Mouse (Mus musculus): ENCODE measurements at regions not wholly inside any gene's neighbourhood (a gene's known extent, or its start where the extent isn't known, plus 50 kb on each side); places are given as distances from the start of the nearest gene placed in this dataset.

DNA sequence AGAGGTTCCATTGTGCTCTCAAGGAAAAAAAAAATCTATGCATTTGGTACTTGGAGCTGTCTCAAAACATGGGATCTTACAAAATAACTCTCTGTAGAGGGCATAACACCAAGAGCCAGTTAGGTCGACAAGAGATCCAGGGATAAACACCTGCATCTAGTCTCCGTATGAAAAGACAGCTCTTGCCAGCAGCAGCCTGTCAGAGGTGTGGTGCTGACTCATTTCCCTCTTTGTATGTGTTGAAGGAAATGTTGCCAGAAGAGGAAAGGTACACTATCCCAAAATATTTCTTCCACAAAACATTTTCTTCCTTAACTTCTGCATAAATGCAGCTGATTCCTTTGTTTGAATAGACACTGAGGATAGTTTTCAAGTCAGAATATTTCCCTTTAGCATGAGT, 163.6 kb upstream of the Acvr2a start:
- TF ChIP-seq GATA1 (IDR thresholded peaks at IDR 0.05; ENCODE audit: borderline replicate concordance, low read length) (no peak), FLI1 (IDR thresholded peaks at IDR 0.05; ENCODE audit: low read length) (no peak)
